In genomic region chr11:35784002-35784401, GRCm38 (mm10) we compare ENCODE assay signal across 23 mouse cellular contexts. TPM values are rescaled to one million over a fixed set of nuclear protein-coding genes. Genes with fewer than 3 reads are reported as not detected.
DNase-seq lines count a peak whose midpoint lies in the region; ATAC-seq and TF ChIP-seq lines count a peak whose summit lies in the region.
"Had no signal": no experiment of that assay in that cellular context is flagged by ENCODE, and none has a peak within 500 bp of the region (broad histone marks: within the 10 kb centered on the region; RNA-seq: fewer than 3 reads in every experiment).

No protein-coding gene starts in this region.

- peak overlapping the region; percentile 71 for H3K27ac ChIP-seq in liver, adult 2 months (replicated peaks; ENCODE audit: insufficient read depth, low read depth, low read length)
- H3K27ac ChIP-seq in liver, embryonic 12.5 days = no peak overlapping the region
- no peak overlapping the region for H3K27ac ChIP-seq in midbrain, embryonic 11.5 days (ENCODE audit: low read depth, low read length)
- H3K27ac ChIP-seq in midbrain, embryonic 13.5 days = no peak overlapping the region
- H3K27ac ChIP-seq: embryonic facial prominence, embryonic 10.5 days; embryonic facial prominence, embryonic 12.5 days; forebrain, embryonic 13.5 days; forebrain, embryonic 15.5 days had no signal

- peaks cover 11% of the 10 kb centered on the region for H3K4me1 ChIP-seq in liver, adult 2 months (ENCODE audit: control insufficient read depth, insufficient read depth, low read length)
- no peaks in the 10 kb centered on the region for H3K4me1 ChIP-seq in liver, embryonic 12.5 days
- no peaks in the 10 kb centered on the region for H3K4me1 ChIP-seq in midbrain, embryonic 11.5 days (ENCODE audit: control insufficient read depth, insufficient read depth, low read length)
- no peaks in the 10 kb centered on the region for H3K4me1 ChIP-seq in midbrain, embryonic 13.5 days (replicated peaks)
- H3K4me1 ChIP-seq: embryonic facial prominence, embryonic 10.5 days; embryonic facial prominence, embryonic 12.5 days; forebrain, embryonic 13.5 days; forebrain, embryonic 15.5 days had no signal

- no peak for TF ChIP-seq CTCF in liver, adult 2 months (IDR thresholded peaks at IDR 0.05; ENCODE audit: low read depth, low read length)

- H3K4me2 ChIP-seq in liver, embryonic 12.5 days = no peak overlapping the region
- H3K4me2 ChIP-seq in midbrain, embryonic 11.5 days = no peak overlapping the region
- no peak overlapping the region for H3K4me2 ChIP-seq in midbrain, embryonic 13.5 days (replicated peaks)
- H3K4me2 ChIP-seq: embryonic facial prominence, embryonic 12.5 days; forebrain, embryonic 13.5 days; forebrain, embryonic 15.5 days had no signal

- DNase-seq in heart, adult 11 months = peak; percentile 4
- no peak for DNase-seq in heart, postnatal 4 days
- DNase-seq in liver, adult 2 months (ENCODE audit: extremely low read depth, low read depth, low spot score) = peak; percentile 93
- peak; percentile 44 for DNase-seq in midbrain, embryonic 11.5 days (ENCODE audit: low spot score, missing footprints)
- no peak for DNase-seq in lung, postnatal 10 days
- DNase-seq: adrenal gland, adult 8-10 months; adrenal gland, postnatal 14 days; adrenal gland, postnatal 36 days; B cell, adult 2 months; cerebellum, adult 11-12 months; cerebellum, adult 2 months; cerebellum, adult 9-10 months; cerebellum, postnatal 10 days; cerebellum, postnatal 25 days had no signal

- no peak overlapping the region for H3K9ac ChIP-seq in liver, adult 2 months (ENCODE audit: low read depth, low read length)
- H3K9ac ChIP-seq in liver, embryonic 12.5 days = no peak overlapping the region
- no peak overlapping the region for H3K9ac ChIP-seq in midbrain, embryonic 11.5 days (ENCODE audit: low read length)
- no peak overlapping the region for H3K9ac ChIP-seq in midbrain, embryonic 13.5 days (replicated peaks)
- H3K9ac ChIP-seq: embryonic facial prominence, embryonic 12.5 days; forebrain, embryonic 13.5 days; forebrain, embryonic 15.5 days had no signal

- H3K79me2 ChIP-seq in liver, adult 2 months (ENCODE audit: control insufficient read depth, insufficient read depth, low read length) = peaks cover 3% of the 10 kb centered on the region; the same call in 1 of the 2 replicates

- no peak overlapping the region for H3K4me3 ChIP-seq in liver, adult 2 months (ENCODE audit: insufficient read depth, low read depth, low read length)
- no peak overlapping the region for H3K4me3 ChIP-seq in liver, embryonic 12.5 days
- H3K4me3 ChIP-seq in midbrain, embryonic 11.5 days (ENCODE audit: low read depth, low read length) = no peak overlapping the region
- H3K4me3 ChIP-seq in midbrain, embryonic 13.5 days (replicated peaks) = no peak overlapping the region
- H3K4me3 ChIP-seq: embryonic facial prominence, embryonic 10.5 days; embryonic facial prominence, embryonic 12.5 days; forebrain, embryonic 13.5 days; forebrain, embryonic 15.5 days had no signal

- ATAC-seq in liver, embryonic 12.5 days = no peak
- ATAC-seq in midbrain, embryonic 11.5 days (ENCODE audit: low FRiP score) = no peak
- no peak for ATAC-seq in midbrain, embryonic 13.5 days
- ATAC-seq: CD4-positive, CD25-positive, alpha-beta regulatory T cell, adult 4 months; forebrain, embryonic 13.5 days; forebrain, embryonic 15.5 days had no signal

- no peak for TF ChIP-seq POLR2A in liver, adult 2 months (IDR thresholded peaks at IDR 0.05; ENCODE audit: extremely low read depth, insufficient read depth, low read length)

- 31% methylated on average over 3 of the region's 3 CpGs for WGBS in liver, adult 2 months
- WGBS in liver, embryonic 12.5 days (ENCODE audit: insufficient replicate concordance) = 85% methylated on average over 3 of the region's 3 CpGs
- WGBS in midbrain, embryonic 11.5 days = 91% methylated on average over 3 of the region's 3 CpGs
- WGBS in midbrain, embryonic 13.5 days = 97% methylated on average over 3 of the region's 3 CpGs

- peaks cover 48% of the 10 kb centered on the region for H3K36me3 ChIP-seq in liver, adult 2 months (ENCODE audit: control insufficient read depth, insufficient read depth, low read length)
- H3K36me3 ChIP-seq in liver, embryonic 12.5 days = peaks cover 73% of the 10 kb centered on the region
- H3K36me3 ChIP-seq in midbrain, embryonic 11.5 days (ENCODE audit: control insufficient read depth, insufficient read depth, low read length) = peaks cover 41% of the 10 kb centered on the region
- H3K36me3 ChIP-seq in midbrain, embryonic 13.5 days = peaks cover 57% of the 10 kb centered on the region

- no peaks in the 10 kb centered on the region for H3K9me3 ChIP-seq in liver, embryonic 12.5 days (replicated peaks)
- H3K9me3 ChIP-seq in midbrain, embryonic 11.5 days (ENCODE audit: control insufficient read depth, low read length) = no peaks in the 10 kb centered on the region; the same call in 1 of the 2 replicates
- H3K9me3 ChIP-seq in midbrain, embryonic 13.5 days = no peaks in the 10 kb centered on the region
- H3K9me3 ChIP-seq: embryonic facial prominence, embryonic 10.5 days; embryonic facial prominence, embryonic 12.5 days; forebrain, embryonic 13.5 days; forebrain, embryonic 15.5 days; G1E had no signal

- H3K27me3 ChIP-seq in liver, adult 2 months (ENCODE audit: control insufficient read depth, insufficient read depth, low read length) = no peaks in the 10 kb centered on the region
- H3K27me3 ChIP-seq in liver, embryonic 12.5 days (replicated peaks) = no peaks in the 10 kb centered on the region
- no peaks in the 10 kb centered on the region for H3K27me3 ChIP-seq in midbrain, embryonic 11.5 days (ENCODE audit: control insufficient read depth, insufficient read depth, low read length)
- no peaks in the 10 kb centered on the region for H3K27me3 ChIP-seq in midbrain, embryonic 13.5 days
- H3K27me3 ChIP-seq: CH12.LX; embryonic facial prominence, embryonic 12.5 days; forebrain, embryonic 13.5 days; forebrain, embryonic 15.5 days had no signal

RNA-seq across cellular contexts. Expression of gene Fbll1, which starts 14.7 kb away (rescaled TPM):
- not detected for total RNA-seq in heart, postnatal 4 days (2021)
- total RNA-seq in liver, adult 2 months (2014; rRNA removed) = not detected in 2 replicates
- not detected in 2 replicates for polyA plus RNA-seq in liver, adult 2 months (2012; rRNA removed)
- not detected in 2 replicates for polyA plus RNA-seq in liver, embryonic 12.5 days (2016; fragmentation: Nextera tagmentation; extraction: Ambion mirVana)
- polyA plus RNA-seq in midbrain, embryonic 11.5 days (2014; fragmentation: Nextera tagmentation; extraction: Ambion mirVana) = 2.6 and 3.8 TPM in 2 replicates
- polyA plus RNA-seq in midbrain, embryonic 13.5 days (2015; fragmentation: Nextera tagmentation; extraction: Ambion mirVana) = 8.6 and 13.2 TPM in 2 replicates
- total RNA-seq: CH12.LX had no signal
- polyA plus RNA-seq: CD4-positive, CD25-positive, alpha-beta regulatory T cell, adult 4 months; G1E had no signal

RNA-seq across cellular contexts. Expression of gene Pank3, which starts 14.7 kb away (rescaled TPM):
- total RNA-seq in heart, postnatal 4 days (2021) = 10 to 100 TPM; 31.6 to 32.5 TPM
- total RNA-seq in liver, adult 2 months (2014; rRNA removed) = 46.2 and 58.1 TPM in 2 replicates
- 5.7 and 6.1 TPM in 2 replicates for polyA plus RNA-seq in liver, adult 2 months (2012; rRNA removed)
- polyA plus RNA-seq in liver, embryonic 12.5 days (2016; fragmentation: Nextera tagmentation; extraction: Ambion mirVana) = 7.6 and 8.2 TPM in 2 replicates
- polyA plus RNA-seq in midbrain, embryonic 11.5 days (2014; fragmentation: Nextera tagmentation; extraction: Ambion mirVana) = 25.3 and 28.1 TPM in 2 replicates
- 22.4 and 23.6 TPM in 2 replicates for polyA plus RNA-seq in midbrain, embryonic 13.5 days (2015; fragmentation: Nextera tagmentation; extraction: Ambion mirVana)

RNA-seq across cellular contexts. Expression of gene Rars, which starts 50.3 kb away (rescaled TPM):
- total RNA-seq in heart, postnatal 4 days (2021) = 10 to 100 TPM; 47.9 to 53.4 TPM
- 27.9 and 29.4 TPM in 2 replicates for total RNA-seq in liver, adult 2 months (2014; rRNA removed)
- 9.7 and 10.2 TPM in 2 replicates for polyA plus RNA-seq in liver, adult 2 months (2012; rRNA removed)
- polyA plus RNA-seq in liver, embryonic 12.5 days (2016; fragmentation: Nextera tagmentation; extraction: Ambion mirVana) = 78.9 and 80.3 TPM in 2 replicates
- 116 and 122 TPM in 2 replicates for polyA plus RNA-seq in midbrain, embryonic 11.5 days (2014; fragmentation: Nextera tagmentation; extraction: Ambion mirVana)
- 74.0 and 80.0 TPM in 2 replicates for polyA plus RNA-seq in midbrain, embryonic 13.5 days (2015; fragmentation: Nextera tagmentation; extraction: Ambion mirVana)

Comparison
In these comparisons a context has a peak if more than half of its experiments do, and no peak if none do; other contexts are left out.
1. DNase-seq: peak in heart, adult 11 months (single experiment), liver, adult 2 months (single experiment) and midbrain, embryonic 11.5 days (single experiment); none in heart, postnatal 4 days (single experiment) and lung, postnatal 10 days (single experiment).